Mouse (Mus musculus): ENCODE data around the gene Bnip2.

- no peak for TF ChIP-seq CTCF (IDR thresholded peaks at IDR 0.05; ENCODE audit: low read depth)
- no peak for TF ChIP-seq EP300 (IDR thresholded peaks at IDR 0.05; ENCODE audit: low read depth)
These were observed 3.6 kb downstream of the Bnip2 start for GRCm38 (mm10) chr9:69992841-69993277.
